Mouse (Mus musculus) limb, embryonic 15.5 days (tissue): ENCODE data around the gene Ercc5. TPM values are rescaled to one million over a fixed set of nuclear protein-coding genes. Genes with fewer than 3 reads are reported as not detected.

Experiments used
- ATAC-seq: fragments of 200-750 bp; cut with Nextera tagmentation; 2 replicates; pipeline ENCODE4 v1.8.0; 2017; ENCODE audit warnings: low read depth, moderate TSS enrichment; ENCODE audit not compliant: insufficient number of reproducible peaks, low FRiP score, low TSS enrichment
- H3K27ac ChIP-seq: fragments of 300-500 bp; sonication (generic); 2 replicates; pipeline ENCODE4 v1.5.1; 2015; ENCODE audit warnings: moderate library complexity, mild to moderate bottlenecking, inconsistent platforms
- H3K27me3 ChIP-seq: fragments of 300-500 bp; sonication (generic); 2 replicates; pipeline ENCODE4 v1.6.1; 2015; ENCODE audit warnings: inconsistent platforms
- H3K36me3 ChIP-seq: fragments of 300-500 bp; sonication (generic); 2 replicates; pipeline ENCODE4 v1.6.1; 2015; ENCODE audit warnings: inconsistent platforms
- H3K4me1 ChIP-seq: fragments of 300-500 bp; sonication (generic); 2 replicates; pipeline ENCODE4 v1.6.1; 2015; ENCODE audit warnings: inconsistent platforms
- H3K4me2 ChIP-seq: fragments of 300-500 bp; sonication (generic); 2 replicates; pipeline ENCODE4 v1.6.1; 2015; ENCODE audit warnings: mild to moderate bottlenecking, inconsistent platforms
- H3K4me3 ChIP-seq: fragments of 300-500 bp; sonication (generic); 2 replicates; pipeline ENCODE4 v1.5.1; 2015; ENCODE audit warnings: mild to moderate bottlenecking, inconsistent platforms
- H3K9ac ChIP-seq: fragments of 300-500 bp; sonication (generic); 2 replicates; pipeline ENCODE4 v1.6.1; 2015; ENCODE audit warnings: inconsistent platforms
- H3K9me3 ChIP-seq: fragments of 300-500 bp; sonication (generic); 2 replicates; pipeline ENCODE4 v1.6.1; 2016; ENCODE audit warnings: inconsistent platforms
- WGBS: fragments of 180-500 bp; shearing (Covaris S2); methylation state at CpG from one replicate; pipeline ENCODE4 v1.1.7; 2015; 5-methylcytosine and 5-hydroxymethylcytosine counted together
- polyA plus RNA-seq: library from polyadenylated mRNA; unstranded; fragments of >200 nt; fragmentation: Nextera tagmentation; extraction: Ambion mirVana; gene quantifications from 2 replicates; pipeline ENCODE4 v1.2.1, GENCODE M21; 2015

Gene Ercc5
- polyA plus RNA-seq, 1 experiment from 2014 or later = 25.6 TPM

- Histone ChIP-seq H3K4me1 (no peaks in the 10 kb centered on the region), H3K27ac (no peak overlapping the region), H3K9me3 (no peaks in the 10 kb centered on the region), H3K36me3 (peaks cover 49% of the 10 kb centered on the region), H3K9ac (no peak overlapping the region), H3K27me3 (no peaks in the 10 kb centered on the region), H3K4me2 (no peak overlapping the region), H3K4me3 (no peak overlapping the region)
- 89% methylated on average over 4 of the region's 4 CpGs for WGBS
- ATAC-seq = no peak
Observed at GRCm38 (mm10) chr1:44129929-44130581, 17.5 kb upstream of the Ercc5 start.

- H3K27ac ChIP-seq = no peak overlapping the region
- no peak overlapping the region for H3K4me3 ChIP-seq
- H3K9ac ChIP-seq = no peak overlapping the region
- H3K4me1 ChIP-seq = no peaks in the 10 kb centered on the region
- H3K9me3 ChIP-seq = no peaks in the 10 kb centered on the region
- no peak overlapping the region for H3K4me2 ChIP-seq
- WGBS = 81% methylated on average over 4 of the region's 4 CpGs
- H3K27me3 ChIP-seq = no peaks in the 10 kb centered on the region
- ATAC-seq = no peak
- peaks cover 49% of the 10 kb centered on the region for H3K36me3 ChIP-seq
Observed at GRCm38 (mm10) chr1:44140232-44140631, 7.3 kb upstream of the Ercc5 start.

- Histone ChIP-seq H3K9ac (no peak overlapping the region), H3K4me3 (no peak overlapping the region), H3K4me2 (no peak overlapping the region), H3K27ac (no peak overlapping the region), H3K4me1 (0 out of 2 replicates have a peak, but pooled peaks cover 2% of the 10 kb centered on the region), H3K36me3 (peaks cover 40% of the 10 kb centered on the region), H3K27me3 (no peaks in the 10 kb centered on the region), H3K9me3 (no peaks in the 10 kb centered on the region)
- ATAC-seq = no peak
- 86% methylated on average over 5 of the region's 5 CpGs for WGBS
Observed at GRCm38 (mm10) chr1:44142747-44143146, 4.8 kb upstream of the Ercc5 start.

GRCm38 (mm10) chr1:44148706-44149105, 1.2 kb downstream of the Ercc5 start:
- H3K4me3 ChIP-seq = peak overlapping the region; percentile 76
- peak overlapping the region; percentile 97; the same call in 1 of the 2 replicates for H3K27ac ChIP-seq
- 0 out of 2 replicates have a peak overlapping the region, but pooled peaks have one; percentile 82 for H3K9ac ChIP-seq
- peak overlapping the region; percentile 55 for H3K4me2 ChIP-seq
- H3K9me3 ChIP-seq = no peaks in the 10 kb centered on the region
- H3K36me3 ChIP-seq = peaks cover under 1% of the 10 kb centered on the region; the same call in 1 of the 2 replicates
- H3K4me1 ChIP-seq = peaks cover 5% of the 10 kb centered on the region; the same call in 1 of the 2 replicates
- ATAC-seq = no peak
- WGBS = 22% methylated on average over 6 of the region's 6 CpGs
- H3K27me3 ChIP-seq = no peaks in the 10 kb centered on the region

GRCm38 (mm10) chr1:44155287-44155686, 7.7 kb downstream of the Ercc5 start:
- Histone ChIP-seq H3K27ac (no peak overlapping the region), H3K4me3 (no peak overlapping the region), H3K9me3 (no peaks in the 10 kb centered on the region), H3K4me2 (no peak overlapping the region), H3K27me3 (no peaks in the 10 kb centered on the region), H3K9ac (no peak overlapping the region), H3K36me3 (peaks cover 27% of the 10 kb centered on the region), H3K4me1 (no peaks in the 10 kb centered on the region)
- no peak for ATAC-seq
- 96% methylated on average over 4 of the region's 4 CpGs for WGBS

GRCm38 (mm10) chr1:44158317-44158716, 10.8 kb downstream of the Ercc5 start:
- peaks cover 50% of the 10 kb centered on the region for H3K36me3 ChIP-seq
- 81% methylated on average over 6 of the region's 6 CpGs for WGBS

GRCm38 (mm10) chr1:44161818-44162217, 14.3 kb downstream of the Ercc5 start:
- H3K9me3 ChIP-seq = no peaks in the 10 kb centered on the region
- H3K4me3 ChIP-seq = no peak overlapping the region
- no peak for ATAC-seq
- no peak overlapping the region for H3K27ac ChIP-seq
- no peak overlapping the region for H3K4me2 ChIP-seq
- H3K27me3 ChIP-seq = no peaks in the 10 kb centered on the region
- no peak overlapping the region for H3K9ac ChIP-seq
- H3K4me1 ChIP-seq = no peaks in the 10 kb centered on the region
- WGBS = 96% methylated on average over 6 of the region's 6 CpGs
- peaks cover 71% of the 10 kb centered on the region for H3K36me3 ChIP-seq

More at GRCm38 (mm10) chr1:44158317-44158716, 10.8 kb downstream of the Ercc5 start:
- H3K4me1 ChIP-seq = no peaks in the 10 kb centered on the region
- H3K27me3 ChIP-seq = no peaks in the 10 kb centered on the region
- no peak for ATAC-seq
- H3K9ac ChIP-seq = no peak overlapping the region
- no peak overlapping the region for H3K4me2 ChIP-seq
- no peaks in the 10 kb centered on the region for H3K9me3 ChIP-seq
- H3K27ac ChIP-seq = no peak overlapping the region
- H3K4me3 ChIP-seq = no peak overlapping the region

- H3K9ac ChIP-seq = no peak overlapping the region
- no peaks in the 10 kb centered on the region for H3K9me3 ChIP-seq
- H3K4me1 ChIP-seq = no peaks in the 10 kb centered on the region
- no peak overlapping the region for H3K4me3 ChIP-seq
- peaks cover 77% of the 10 kb centered on the region for H3K36me3 ChIP-seq
- no peak for ATAC-seq
- no peak overlapping the region for H3K4me2 ChIP-seq
- 94% methylated on average over 5 of the region's 5 CpGs for WGBS
- no peaks in the 10 kb centered on the region for H3K27me3 ChIP-seq
- H3K27ac ChIP-seq = no peak overlapping the region
Observed at GRCm38 (mm10) chr1:44162389-44162788, 14.8 kb downstream of the Ercc5 start.

- H3K27ac ChIP-seq = no peak overlapping the region
- peaks cover 9% of the 10 kb centered on the region; the same call in 1 of the 2 replicates for H3K9me3 ChIP-seq
- WGBS = 99% methylated on average over 3 of the region's 3 CpGs
Observed at GRCm38 (mm10) chr1:44167859-44168383, 20.4 kb downstream of the Ercc5 start.

GRCm38 (mm10) chr1:44172656-44173055, 25.1 kb downstream of the Ercc5 start:
- peaks cover 9% of the 10 kb centered on the region; the same call in 1 of the 2 replicates for H3K9me3 ChIP-seq
- no peak overlapping the region for H3K9ac ChIP-seq
- no peak overlapping the region for H3K4me3 ChIP-seq
- H3K36me3 ChIP-seq = peaks cover 80% of the 10 kb centered on the region
- ATAC-seq = no peak
- no peaks in the 10 kb centered on the region for H3K27me3 ChIP-seq
- no peak overlapping the region for H3K27ac ChIP-seq
- 92% methylated on average over 4 of the region's 4 CpGs for WGBS
- H3K4me1 ChIP-seq = no peaks in the 10 kb centered on the region
- no peak overlapping the region for H3K4me2 ChIP-seq

More at GRCm38 (mm10) chr1:44167859-44168383, 20.4 kb downstream of the Ercc5 start:
- H3K27me3 ChIP-seq = no peaks in the 10 kb centered on the region
- peaks cover 70% of the 10 kb centered on the region for H3K36me3 ChIP-seq
- ATAC-seq = no peak
- no peak overlapping the region for H3K9ac ChIP-seq
- H3K4me1 ChIP-seq = no peaks in the 10 kb centered on the region
- no peak overlapping the region for H3K4me3 ChIP-seq
- H3K4me2 ChIP-seq = no peak overlapping the region

- H3K27me3 ChIP-seq = no peaks in the 10 kb centered on the region
- H3K4me2 ChIP-seq = no peak overlapping the region
- no peak overlapping the region for H3K4me3 ChIP-seq
- H3K27ac ChIP-seq = no peak overlapping the region
- no peak overlapping the region for H3K9ac ChIP-seq
- no peaks in the 10 kb centered on the region for H3K4me1 ChIP-seq
- peaks cover 9% of the 10 kb centered on the region; the same call in 1 of the 2 replicates for H3K9me3 ChIP-seq
- WGBS = 76% methylated on average over 8 of the region's 8 CpGs
- no peak for ATAC-seq
- H3K36me3 ChIP-seq = peaks cover 77% of the 10 kb centered on the region
Observed at GRCm38 (mm10) chr1:44173903-44174302, 26.4 kb downstream of the Ercc5 start.

GRCm38 (mm10) chr1:44178086-44178485, 30.5 kb downstream of the Ercc5 start:
- Histone ChIP-seq H3K36me3 (peaks cover 66% of the 10 kb centered on the region), H3K4me2 (no peak overlapping the region), H3K27ac (no peak overlapping the region), H3K4me1 (no peaks in the 10 kb centered on the region), H3K9me3 (no peaks in the 10 kb centered on the region), H3K4me3 (no peak overlapping the region), H3K27me3 (no peaks in the 10 kb centered on the region), H3K9ac (no peak overlapping the region)
- 93% methylated on average over 5 of the region's 5 CpGs for WGBS
- no peak for ATAC-seq
